Mouse (Mus musculus): Measurements from ENCODE around the gene Lmnb2.

The Lmnb2 gene

DNA sequence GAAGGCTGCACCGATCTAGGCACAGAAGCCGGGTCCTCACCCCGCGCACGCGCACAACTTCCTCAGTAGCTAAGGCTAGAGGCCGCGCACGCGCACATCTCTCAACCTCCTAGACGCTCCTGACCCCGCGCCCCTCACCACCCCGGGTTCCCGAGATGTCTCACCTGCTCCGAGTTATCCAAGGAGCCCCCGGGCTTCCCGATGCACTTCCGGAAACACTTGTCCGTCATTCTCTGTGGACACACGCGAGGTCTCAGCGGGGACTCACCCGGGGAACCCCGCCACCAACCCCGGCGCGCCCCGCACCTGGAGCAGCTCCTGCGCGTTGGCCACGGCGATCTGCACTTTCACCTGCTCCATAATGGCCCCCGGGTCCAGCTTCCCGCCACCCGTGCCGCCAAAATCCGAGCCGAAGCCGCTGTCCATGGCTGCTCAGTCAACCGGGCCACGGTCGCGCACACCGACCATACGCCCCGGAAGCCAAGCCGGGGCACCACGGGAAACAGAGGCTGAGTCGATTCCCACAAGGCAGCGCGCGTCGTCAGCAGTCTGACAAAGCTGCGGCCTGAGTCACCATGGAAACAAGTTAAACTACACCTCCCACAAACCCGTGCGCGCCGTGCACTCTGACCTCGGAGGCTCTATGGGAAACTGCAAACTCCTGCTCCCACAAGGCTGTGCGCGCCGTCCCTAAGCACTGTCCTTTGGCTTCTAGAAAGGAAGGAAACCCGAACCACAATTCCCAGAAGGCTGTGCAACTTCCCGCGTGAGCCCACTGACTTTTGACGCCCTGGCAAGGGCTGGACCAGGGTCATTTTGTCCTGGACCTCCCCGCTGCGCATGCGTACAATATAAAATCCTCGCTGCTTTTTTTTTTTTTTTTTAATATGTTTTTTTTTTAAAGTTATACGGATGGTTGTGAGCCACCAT lies 17.5 kb downstream of the Lmnb2 start, which contains the start of gene Timm13:
Timm13 (minus strand) TSS at position 652 of the 930 bp plus-strand sequence.
- peak; percentile 98 for DNase-seq (ENCODE audit: low spot score)

DNA sequence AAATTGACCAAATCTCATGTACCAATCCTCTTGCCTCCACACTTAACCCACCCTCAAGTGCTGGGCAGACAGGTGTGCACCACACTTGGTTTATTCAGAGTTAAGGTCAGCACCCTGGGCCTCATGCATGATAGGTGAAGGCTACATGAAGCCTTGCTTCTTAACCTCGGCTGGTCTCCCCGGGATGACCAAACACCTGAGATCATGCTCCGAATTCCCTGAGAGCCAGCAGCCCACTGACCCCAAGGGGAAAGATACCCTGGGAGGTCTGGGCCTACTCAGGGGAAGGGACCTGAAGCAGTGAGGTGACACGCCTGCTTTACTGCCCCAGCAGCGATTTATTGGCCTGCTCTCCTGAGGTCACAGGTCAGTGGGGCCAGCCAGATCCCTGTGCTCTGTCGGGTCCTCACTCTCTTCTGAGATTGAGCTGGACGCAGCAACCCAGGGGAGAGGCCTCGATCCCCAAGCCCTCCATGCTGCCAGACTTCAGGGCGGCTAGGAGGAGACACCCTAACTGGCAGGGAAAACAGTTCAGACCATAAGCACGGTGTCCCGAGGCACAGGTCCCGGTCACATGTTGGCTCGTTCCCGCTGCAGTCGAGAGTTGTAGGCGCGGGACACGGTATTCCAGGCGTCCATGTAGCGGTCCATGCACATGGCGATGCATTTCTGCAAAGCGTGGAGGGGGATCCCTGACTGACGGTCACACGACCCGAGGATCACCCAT lies 18.3 kb downstream of the Lmnb2 start:
- no peak for DNase-seq (ENCODE audit: low spot score)

DNA sequence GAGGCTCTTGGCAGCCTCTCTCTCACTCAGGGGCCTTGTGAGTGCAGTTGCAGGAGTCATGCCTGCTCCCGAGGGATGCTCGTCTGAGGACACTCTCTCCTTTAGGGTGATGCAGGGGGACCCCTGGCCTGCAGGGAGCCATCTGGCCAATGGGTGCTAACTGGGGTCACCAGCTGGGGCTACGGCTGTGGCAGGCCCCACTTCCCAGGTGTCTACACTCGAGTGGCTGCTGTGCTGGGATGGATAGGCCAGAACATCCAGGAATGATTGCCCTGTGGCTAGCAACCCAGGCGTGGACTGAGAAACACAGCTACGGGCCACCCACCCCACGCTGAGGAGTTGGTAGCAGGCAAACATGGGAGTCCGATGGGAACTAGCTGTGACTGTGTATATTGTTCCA lies 19.0 kb downstream of the Lmnb2 start:
- DNase-seq (ENCODE audit: low spot score), result no peak

DNA sequence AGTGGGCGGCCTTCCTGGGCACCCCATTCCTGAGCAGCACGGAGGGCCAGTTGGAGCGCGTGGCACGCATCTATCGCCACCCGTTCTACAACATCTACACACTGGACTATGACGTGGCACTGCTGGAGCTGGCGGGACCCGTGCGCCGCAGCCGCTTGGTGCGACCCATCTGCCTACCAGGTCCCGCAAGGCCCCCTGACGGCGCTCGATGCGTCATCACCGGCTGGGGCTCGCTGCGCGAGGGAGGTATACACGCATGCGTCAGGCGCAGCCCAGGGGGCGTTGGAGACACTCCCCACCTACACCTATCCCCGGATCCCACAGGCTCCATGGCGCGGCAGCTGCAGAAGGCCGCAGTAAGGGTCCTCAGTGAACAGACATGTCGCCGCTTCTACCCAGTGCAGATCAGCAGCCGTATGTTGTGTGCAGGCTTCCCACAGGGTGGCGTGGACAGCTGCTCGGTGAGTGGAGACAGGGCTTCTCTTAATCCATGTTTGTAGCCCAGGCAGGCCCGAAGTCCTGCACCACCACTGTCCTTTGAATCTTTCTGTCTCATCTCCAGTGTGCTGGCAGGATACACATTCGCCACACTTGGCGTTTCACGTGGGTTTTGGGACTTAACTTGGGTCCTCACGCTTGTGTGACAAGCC lies 20.1 kb downstream of the Lmnb2 start:
- DNase-seq (ENCODE audit: low spot score), result no peak

DNA sequence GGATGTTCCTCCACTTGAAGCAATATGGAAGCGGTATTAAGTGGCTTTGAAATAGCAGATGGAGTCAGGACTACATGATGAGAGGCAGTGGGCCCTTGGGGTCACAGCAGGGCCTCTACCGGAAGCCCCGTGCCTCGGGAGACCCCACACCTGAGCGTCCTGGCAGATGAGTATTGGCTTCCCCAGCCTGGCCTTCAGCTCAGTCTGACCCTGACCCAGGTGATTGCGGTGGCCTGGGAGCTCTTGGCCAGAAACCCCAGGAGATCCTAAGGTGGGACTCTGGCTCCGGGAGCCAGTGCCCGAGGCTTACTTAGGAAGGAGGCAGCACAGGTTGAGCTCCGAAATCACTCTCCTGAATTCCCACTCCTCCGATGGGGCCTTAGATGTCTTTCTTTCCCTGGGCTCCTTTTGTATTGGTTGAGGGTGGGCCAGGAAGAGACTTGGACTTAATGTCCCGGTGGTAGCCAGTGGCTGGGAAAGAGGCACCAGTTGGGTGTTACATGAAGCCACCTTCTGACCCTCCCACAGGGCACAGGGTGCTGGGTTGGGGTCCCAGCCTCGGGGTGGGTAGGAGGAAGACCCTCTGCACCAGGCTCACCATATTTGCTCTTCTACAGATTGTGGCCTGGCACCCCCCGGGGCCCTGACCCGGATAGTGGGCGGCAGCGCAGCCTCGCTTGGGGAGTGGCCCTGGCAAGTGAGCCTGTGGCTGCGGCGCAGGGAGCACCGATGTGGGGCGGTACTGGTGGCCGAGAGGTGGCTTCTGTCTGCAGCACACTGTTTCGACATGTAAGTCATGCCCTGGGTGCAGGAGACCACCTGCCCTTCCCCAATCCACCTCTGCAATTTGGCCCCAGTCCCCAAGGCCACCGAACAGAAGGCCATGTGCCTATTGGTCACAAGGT lies 21.2 kb downstream of the Lmnb2 start:
- DNase-seq (ENCODE audit: low spot score), result no peak

DNA sequence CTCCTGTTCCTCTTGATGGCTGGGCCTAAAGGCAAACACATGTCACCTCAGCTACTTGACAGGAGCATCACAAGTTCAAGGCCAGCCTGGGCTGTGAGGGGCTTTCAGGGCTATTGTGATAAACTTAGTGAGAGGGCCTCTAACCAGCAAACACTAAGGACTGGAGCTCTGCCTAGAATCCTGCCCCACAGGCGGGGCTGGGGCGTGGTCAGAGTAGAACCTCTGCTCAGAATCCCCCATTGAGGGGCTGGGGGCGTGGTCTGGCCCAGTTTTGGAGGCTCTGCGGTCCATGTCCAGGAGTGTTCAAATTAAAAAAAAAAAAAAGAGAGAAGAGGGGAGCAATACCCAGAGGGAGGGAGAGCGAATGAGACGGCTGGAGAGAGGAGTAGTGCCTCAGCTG lies 22.3 kb downstream of the Lmnb2 start:
- no peak for DNase-seq (ENCODE audit: low spot score)

DNA sequence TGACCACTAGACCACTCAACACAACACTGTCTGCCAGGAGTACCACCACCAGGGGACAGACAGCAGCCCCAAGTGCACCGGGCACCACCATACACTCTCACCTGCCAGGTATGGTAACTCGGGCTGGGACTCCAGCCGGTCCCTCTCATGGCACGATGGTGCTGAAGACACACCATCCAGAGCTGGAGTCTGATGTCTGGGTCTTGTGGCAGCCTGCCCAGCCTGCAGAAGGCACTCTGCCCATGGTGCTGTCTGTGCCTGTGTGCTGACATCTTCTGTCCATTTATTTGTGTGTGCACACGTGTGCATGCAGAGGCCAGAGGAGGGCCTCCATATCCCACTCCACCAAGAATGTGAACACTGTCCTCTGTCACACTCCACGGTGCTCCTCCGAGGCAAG lies 22.9 kb downstream of the Lmnb2 start:
- no peak for DNase-seq (ENCODE audit: low spot score)

DNA sequence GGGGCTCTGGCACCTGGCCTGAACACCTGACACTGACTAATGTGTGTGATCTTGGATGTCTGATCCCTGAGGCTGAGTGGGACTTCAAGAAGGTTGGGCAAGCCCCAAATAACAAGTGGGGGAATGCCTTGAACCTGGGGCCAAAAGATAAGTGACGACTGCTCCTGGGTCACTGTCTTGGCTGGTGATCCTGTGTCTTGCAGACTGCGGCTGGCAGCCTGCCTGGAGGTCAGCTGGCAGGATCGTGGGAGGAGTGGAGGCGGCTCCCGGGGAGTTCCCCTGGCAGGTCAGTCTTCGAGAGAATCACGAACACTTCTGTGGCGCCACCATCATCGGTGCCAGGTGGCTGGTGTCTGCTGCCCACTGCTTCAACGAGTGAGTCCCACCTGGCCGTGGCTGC lies 30.9 kb downstream of the Lmnb2 start:
- DNase-seq (ENCODE audit: low spot score), result peak; percentile 81

DNA sequence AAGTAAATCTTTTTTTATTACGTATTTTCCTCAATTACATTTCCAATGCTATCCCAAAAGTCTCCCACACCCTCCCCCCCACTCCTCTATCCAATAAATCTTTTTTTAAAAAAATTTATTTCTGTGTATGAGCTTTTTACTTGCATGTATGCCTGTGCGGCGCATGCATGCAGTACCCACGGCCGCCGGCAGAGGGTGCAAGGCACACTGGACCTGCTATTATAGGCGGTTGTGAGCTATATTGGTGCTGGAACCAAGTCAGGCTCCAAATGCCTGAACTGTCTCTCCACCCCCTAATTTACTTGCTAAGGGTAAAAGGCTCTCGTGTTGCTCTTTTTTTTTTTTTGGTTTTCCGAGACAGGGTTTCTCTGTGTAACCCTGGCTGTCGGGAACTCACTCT lies 36.7 kb downstream of the Lmnb2 start:
- DNase-seq (ENCODE audit: low spot score), result peak; percentile 81

DNA sequence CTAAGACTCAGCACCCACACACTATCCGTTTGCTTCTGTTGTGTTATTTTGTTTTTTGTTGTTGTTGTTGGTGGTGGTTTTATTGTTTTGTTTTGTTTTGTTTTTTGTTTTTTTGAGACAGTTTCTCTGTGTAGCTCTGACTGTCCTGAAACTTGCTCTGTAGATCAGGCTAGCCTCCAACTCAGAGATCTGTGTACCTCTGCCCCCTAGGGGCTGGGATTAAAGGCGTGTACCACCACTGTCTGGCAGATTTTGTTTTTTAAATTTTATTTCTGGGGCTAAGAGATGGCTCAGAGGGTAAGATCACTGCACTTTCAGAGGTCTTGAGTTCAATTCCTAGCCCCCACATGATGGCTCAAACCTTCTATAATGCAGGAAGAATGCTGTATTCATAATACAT lies 37.1 kb downstream of the Lmnb2 start:
- DNase-seq (ENCODE audit: low spot score), result no peak

DNA sequence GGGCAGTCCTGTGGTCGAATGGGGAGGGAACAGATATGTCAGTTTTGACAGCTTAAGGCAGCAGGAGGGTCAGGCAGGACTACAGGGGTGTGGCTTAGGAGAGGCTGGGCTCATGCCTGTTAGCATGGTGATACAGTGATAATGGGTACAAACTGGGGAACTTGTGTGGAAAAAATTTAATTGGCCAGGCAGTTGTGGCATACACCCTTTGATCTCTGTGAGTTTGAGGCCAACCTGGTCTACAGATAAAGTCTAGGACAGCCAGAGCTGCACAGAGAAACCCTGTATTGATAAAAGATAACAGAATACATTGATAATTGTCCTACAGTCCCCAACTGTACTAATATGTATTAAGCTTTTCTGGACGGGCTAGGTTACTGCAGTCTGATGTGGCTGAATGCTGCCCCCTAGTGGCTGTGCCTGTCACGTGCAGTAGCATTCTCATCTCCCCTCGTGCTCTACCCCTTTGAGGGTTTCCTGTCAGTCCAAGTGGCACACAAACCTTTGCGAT lies 37.9 kb downstream of the Lmnb2 start:
- DNase-seq (ENCODE audit: low spot score), result peak; percentile 70

DNA sequence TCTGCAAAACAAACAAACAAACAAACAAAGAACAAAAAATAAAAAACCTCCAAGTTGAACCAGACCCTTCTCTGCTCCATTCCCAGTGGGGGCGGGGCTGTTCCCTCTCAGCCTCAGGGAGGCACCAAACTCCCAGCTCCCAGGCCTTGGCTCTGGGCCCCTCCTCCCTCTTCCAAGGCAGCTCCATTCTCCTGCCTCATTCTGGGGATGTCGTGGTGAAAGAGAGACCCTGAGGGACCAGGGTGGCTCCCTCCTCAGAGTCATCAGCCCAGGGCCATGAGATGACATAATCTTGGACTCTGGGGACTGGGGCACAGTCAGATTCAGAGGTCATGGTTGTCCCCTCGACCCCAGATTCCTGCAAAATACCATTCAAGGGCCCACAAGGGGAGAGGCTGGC lies 41.5 kb downstream of the Lmnb2 start:
- DNase-seq (ENCODE audit: low spot score), result no peak

DNA sequence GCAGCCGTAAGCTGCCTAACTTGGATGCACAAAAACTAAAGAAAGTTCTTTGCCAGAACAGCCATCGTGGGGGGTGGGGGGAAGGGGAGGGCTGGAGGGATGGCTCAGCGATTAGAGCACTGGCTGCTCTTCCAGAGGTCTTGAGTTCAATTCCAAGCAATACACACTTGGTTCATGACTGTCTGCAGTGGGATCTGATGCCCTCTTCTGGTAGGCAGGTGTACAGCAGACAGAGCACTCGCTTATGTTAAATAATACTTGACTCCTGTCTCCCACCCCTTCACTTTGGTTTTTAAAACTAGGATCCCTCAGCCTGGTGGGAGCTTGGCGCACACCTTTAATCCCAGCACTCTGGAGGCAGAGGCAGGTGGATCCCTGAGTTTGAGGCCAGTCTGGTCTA lies 42.0 kb downstream of the Lmnb2 start:
- DNase-seq (ENCODE audit: low spot score), result no peak

DNA sequence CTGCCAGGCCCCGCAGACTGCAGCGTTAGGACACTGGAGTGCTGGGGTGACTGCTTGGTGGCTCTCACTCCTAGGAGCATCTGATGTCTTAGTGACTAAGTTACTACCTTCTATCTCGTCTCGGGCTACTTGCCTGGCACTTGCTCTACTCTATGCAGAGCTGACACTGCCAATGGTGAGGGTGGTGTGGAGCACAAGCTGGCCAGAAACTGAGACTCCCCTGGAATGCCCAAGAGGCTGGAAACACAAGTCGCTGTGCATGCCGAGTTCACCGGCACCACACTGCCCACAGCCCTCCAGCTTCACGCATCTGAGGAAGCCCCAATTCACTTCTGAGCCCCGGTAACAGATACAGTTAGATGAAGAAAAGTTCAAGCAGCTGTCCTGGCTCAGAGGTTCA lies 44.0 kb downstream of the Lmnb2 start:
- DNase-seq (ENCODE audit: low spot score), result no peak

DNA sequence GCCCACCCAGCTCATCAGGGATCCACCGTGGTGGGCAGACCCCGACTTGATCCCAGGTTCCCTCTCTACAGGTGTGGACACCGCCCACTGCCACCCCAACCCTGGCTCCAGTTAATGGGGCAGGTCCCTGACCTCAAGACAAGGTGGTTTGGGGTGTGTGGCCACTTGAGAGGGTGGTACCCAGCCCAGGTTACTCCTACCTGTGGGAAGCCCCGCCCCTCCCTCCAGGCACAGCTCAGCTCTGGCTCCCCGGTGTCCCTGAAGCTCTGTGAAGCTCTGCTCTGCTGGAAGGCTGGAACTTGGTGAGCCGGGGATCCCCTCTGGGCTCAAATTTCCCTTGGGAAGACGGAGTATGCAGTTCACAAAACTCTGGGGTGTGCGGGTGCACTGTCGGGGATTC lies 46.5 kb downstream of the Lmnb2 start, which contains the start of gene Tmprss9:
Tmprss9 (plus strand) TSS at position 268 of the 400 bp plus-strand sequence.
- no peak for DNase-seq (ENCODE audit: low spot score)

DNA sequence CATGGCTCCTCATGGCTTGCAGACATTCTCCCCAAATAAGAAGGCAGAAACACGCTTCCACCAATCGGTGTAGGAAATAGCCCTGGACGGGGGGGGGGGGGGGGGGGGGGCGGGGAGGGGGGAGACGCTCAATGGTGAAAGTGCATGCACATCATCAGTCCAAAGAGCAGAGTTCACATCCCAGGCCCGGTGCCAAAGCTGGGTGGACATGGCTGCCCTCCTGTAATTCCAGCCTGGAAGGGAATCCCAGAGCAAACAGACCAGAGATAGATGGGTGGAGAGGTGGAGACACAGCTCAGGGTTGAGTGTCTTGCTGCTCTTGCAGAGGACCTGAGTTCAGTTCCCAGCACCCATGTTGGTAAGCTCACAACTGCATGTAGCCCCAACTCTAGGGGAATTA lies 47.1 kb downstream of the Lmnb2 start:
- DNase-seq (ENCODE audit: low spot score), result no peak

DNA sequence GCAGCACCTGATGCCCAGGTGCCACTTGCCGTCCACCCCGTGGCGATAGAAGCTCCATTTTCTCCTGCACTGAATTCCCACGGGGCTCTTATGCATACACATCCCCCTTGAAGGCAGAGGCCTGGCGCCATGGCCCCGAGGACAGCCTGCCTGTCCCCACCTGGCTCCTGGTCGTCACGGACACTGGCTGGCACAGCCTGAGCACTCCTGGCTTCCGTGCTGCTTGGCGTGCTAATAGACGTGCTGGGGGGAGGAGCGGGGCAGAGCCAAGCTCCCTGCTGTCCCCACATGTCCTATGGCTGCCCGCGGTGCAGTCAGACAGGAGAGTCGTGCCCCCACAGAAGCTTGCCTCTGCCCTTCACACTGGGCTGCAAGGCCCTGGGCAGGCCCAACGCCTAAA lies 53.6 kb downstream of the Lmnb2 start:
- DNase-seq (ENCODE audit: low spot score), result no peak

DNA sequence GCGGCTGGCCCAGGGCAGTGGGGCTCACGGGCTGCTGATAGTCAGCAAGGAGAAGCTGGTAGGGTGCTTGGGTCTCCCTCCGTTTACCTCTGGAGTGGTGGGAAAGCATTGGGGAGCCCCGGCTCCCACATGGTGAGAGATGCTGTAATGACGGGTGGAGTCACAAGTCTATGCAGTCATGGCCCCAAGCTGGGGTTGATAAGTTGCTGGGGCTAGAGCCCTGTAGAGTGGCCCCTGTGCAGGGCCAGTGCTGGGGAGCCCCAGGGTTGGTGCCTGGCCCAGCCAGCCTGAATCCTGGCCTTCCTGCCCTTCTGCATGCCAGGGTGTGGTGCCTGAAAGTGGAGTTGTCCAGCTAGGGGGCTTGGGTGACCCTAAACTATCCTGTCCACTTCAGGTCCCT lies 55.7 kb downstream of the Lmnb2 start:
- no peak for DNase-seq (ENCODE audit: low spot score)

DNA sequence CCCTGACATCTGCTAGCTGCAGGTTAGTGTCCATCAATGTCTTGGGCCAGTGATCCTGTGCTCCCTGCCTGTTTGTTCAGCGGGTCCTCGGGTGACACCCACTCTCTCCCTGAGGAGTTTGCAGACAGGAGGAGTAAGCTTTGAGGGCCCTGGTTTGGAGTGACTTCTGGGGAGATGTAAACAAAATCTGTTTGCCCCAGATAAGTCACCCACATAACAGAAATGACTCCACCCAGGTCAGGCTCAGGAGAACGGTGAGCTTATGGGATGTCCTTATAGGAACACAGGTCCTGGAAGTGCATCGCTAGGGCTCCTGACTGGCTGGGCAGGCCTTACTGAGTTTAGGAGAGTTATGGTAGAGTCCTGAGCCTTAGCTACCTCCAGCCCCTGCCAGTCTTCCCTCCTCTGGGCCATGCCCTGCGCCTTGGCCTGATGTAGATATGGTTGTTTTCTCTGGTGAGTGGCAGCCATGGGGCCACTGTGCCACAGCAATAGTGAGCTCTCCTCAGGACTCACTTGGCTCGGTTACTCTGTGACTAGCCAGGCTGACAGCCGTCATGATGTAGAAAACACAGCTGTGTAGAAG lies 59.6 kb downstream of the Lmnb2 start:
- DNase-seq (ENCODE audit: low spot score), result no peak

DNA sequence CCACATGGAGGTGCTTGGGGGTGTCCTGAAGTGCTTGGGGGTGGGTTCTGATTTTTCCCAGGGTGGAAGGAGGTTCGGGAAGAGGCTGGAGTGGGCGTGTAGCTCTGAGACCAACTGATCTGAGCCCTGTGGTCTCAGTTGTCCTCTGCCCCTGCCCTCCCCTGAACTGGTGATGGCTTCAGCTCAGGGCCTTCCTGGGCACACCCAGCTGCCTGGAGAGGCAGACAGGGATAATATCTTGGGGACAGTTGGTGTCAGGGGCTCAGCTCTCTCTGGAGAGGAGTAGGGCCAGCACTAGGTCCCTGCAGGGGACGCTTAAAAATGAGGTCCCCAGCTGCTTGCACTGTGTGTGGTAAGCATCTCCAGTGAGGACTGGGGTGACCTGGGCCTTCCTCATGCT lies 60.2 kb downstream of the Lmnb2 start:
- DNase-seq (ENCODE audit: low spot score), result no peak

DNA sequence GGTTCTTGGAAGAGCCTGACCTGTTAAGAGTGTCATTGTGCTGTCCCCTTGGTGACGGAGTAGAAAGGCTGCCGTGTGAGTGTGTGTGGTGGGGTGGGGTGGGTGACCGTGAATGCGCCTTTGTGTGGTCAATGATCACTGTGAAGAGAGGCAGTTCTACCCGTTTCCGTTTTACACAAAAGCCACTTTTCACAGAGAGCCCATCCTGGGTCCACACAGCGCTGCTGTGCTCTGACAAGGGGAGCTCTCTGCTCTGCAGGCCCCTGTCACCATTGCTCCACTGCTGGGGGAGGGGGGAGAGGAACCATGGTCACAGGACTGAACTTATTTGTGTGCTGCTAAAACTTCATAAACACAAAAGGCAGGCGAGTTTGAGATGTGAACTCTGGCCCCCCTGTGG lies 60.7 kb downstream of the Lmnb2 start:
- no peak for DNase-seq (ENCODE audit: low spot score)
